Mouse (Mus musculus) G1E (cell line): ENCODE measurements at regions not wholly inside any gene's neighbourhood (a gene's known extent, or its start where the extent isn't known, plus 50 kb on each side); places are given as distances from the start of the nearest gene placed in this dataset.

Experiments used
- ATAC-seq: 2 replicates; pipeline ENCODE4 v1.8.0; 2016; ENCODE audit warnings: mild to moderate bottlenecking; ENCODE audit not compliant: insufficient number of reproducible peaks, poor library complexity, low FRiP score, severe bottlenecking; ENCODE audit errors: extremely low read depth
- DNase-seq: peaks from one replicate; pipeline ENCODE4 v3.0.0; 2012; ENCODE audit warnings: low spot score
- H3K27me3 ChIP-seq: 2 replicates; pipeline ENCODE4 v1.6.1; 2012; ENCODE audit warnings: mild to moderate bottlenecking, low read length, inconsistent platforms; ENCODE audit not compliant: insufficient read depth
- H3K36me3 ChIP-seq: replicated peaks from 2 replicates; pipeline ENCODE3; 2012; ENCODE audit warnings: mild to moderate bottlenecking, inconsistent platforms
- H3K4me1 ChIP-seq: 2 replicates; pipeline ENCODE4 v1.6.1; 2012; ENCODE audit warnings: low read depth, low read length, inconsistent platforms, mixed read lengths; ENCODE audit not compliant: insufficient read depth
- H3K4me3 ChIP-seq: 2 replicates; pipeline ENCODE4 v1.5.1; 2012; ENCODE audit warnings: low read depth, mild to moderate bottlenecking, inconsistent platforms, low read length, moderate library complexity, mixed read lengths
- H3K9me3 ChIP-seq: replicated peaks from 2 replicates; pipeline ENCODE4 v1.6.1; 2012; ENCODE audit warnings: inconsistent platforms
- CTCF ChIP-seq: IDR thresholded peaks from 2 replicates; pipeline ENCODE4 v1.5.1; 2012; ENCODE audit warnings: low read depth, low read length, inconsistent platforms, mixed read lengths
- GATA1 ChIP-seq: IDR thresholded peaks from 2 replicates; pipeline ENCODE4 v1.6.1; 2012; ENCODE audit warnings: borderline replicate concordance, low read length, inconsistent platforms, mixed read lengths
- GATA2 ChIP-seq: IDR thresholded peaks from 2 replicates; pipeline ENCODE4 v1.6.1; 2012; ENCODE audit warnings: low read depth, low read length, inconsistent platforms, borderline replicate concordance
- POLR2AphosphoS5 ChIP-seq: IDR thresholded peaks from 2 replicates; pipeline ENCODE4 v1.6.1; 2012; ENCODE audit warnings: low read depth, low read length, inconsistent platforms; ENCODE audit not compliant: insufficient replicate concordance
- TAL1 ChIP-seq: conservative IDR thresholded peaks from 2 replicates; pipeline ENCODE4 v1.6.1; 2012; ENCODE audit warnings: low read depth, low read length, inconsistent platforms, mixed read lengths

DNA sequence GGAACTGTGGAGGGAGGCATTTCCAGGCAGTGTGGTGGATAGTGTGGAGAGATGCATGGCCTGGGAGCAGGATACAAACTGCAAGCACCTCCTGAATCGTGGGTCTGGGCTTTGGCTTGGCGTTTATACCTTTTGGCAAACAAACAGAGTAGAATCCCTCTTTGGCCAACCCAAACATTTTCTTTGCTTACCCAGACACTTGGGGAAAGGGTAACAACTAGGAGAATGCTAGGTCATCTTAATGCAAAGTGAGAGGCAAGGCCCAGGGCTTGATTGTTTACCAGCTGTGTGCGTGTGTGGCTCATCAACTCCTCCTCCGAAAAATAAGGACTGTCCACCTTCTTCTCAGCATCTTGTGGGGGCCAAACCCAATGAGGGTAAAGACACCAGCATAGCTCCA, 61.1 kb upstream of the Abca1 start:
- DNase-seq: no peak
- peaks cover 16% of the 10 kb centered on the region for H3K4me1 ChIP-seq
- H3K4me3 ChIP-seq: no peak overlapping the region
- no peak for TF ChIP-seq GATA1
- no peak for TF ChIP-seq TAL1
- H3K36me3 ChIP-seq: no peaks in the 10 kb centered on the region
- no peaks in the 10 kb centered on the region for H3K9me3 ChIP-seq
- no peak for ATAC-seq
- peaks cover 24% of the 10 kb centered on the region for H3K27me3 ChIP-seq

DNA sequence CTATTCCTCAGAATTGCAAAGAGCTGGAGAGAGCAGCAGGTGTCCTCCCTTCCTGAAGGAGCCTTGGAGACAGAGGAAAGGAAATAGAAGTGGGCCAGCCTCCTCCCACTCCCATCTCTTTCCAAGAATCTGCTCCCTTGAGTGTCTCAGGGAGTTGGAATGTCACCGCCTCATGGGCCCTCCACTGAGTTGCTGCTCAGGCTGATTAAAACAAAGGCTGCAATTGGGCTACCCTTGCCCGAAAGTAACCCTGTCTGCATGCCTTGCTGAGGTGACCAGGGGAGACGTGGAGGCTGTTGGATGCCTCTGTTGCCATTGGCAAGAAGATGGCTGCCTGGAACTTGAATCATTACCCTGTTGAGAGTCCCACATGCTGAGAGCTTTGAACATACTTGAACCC, 59.7 kb upstream of the Abca1 start:
- H3K4me3 ChIP-seq: no peak overlapping the region
- peaks cover 16% of the 10 kb centered on the region for H3K4me1 ChIP-seq
- no peak for ATAC-seq
- H3K9me3 ChIP-seq: no peaks in the 10 kb centered on the region
- TF ChIP-seq GATA1: no peak
- no peak for TF ChIP-seq GATA2
- no peak for TF ChIP-seq TAL1
- no peak for TF ChIP-seq CTCF
- TF ChIP-seq POLR2AphosphoS5: no peak
- DNase-seq: no peak
- H3K36me3 ChIP-seq: no peaks in the 10 kb centered on the region
- peaks cover 24% of the 10 kb centered on the region for H3K27me3 ChIP-seq

DNA sequence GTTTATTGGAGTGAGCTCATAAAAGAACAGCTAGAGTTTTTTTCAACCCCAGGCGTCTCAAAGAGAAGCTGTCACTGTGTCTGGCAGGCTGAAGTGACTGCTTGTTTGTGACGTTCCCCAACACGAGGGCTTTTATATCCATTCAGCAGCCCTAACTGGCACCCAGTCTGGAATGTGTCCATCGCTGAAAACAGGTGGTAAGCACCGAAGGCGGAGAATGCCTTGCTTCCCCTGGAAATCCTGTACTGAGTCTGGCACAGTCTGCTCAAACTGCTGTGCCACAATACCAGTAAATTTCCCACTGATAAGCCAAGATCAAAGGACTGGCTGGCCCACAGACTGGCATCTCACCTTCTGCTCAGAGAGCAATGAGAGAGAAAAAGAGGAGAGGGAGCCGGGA, 59.1 kb upstream of the Abca1 start:
- no peak for TF ChIP-seq GATA2
- no peak for TF ChIP-seq CTCF
- no peak for TF ChIP-seq GATA1
- TF ChIP-seq POLR2AphosphoS5: no peak
- TF ChIP-seq TAL1: no peak
- H3K4me1 ChIP-seq: peaks cover 19% of the 10 kb centered on the region
- peaks cover 24% of the 10 kb centered on the region for H3K27me3 ChIP-seq
- ATAC-seq (no peak), DNase-seq (no peak)
- H3K4me3 ChIP-seq: no peak overlapping the region
- H3K36me3 ChIP-seq: no peaks in the 10 kb centered on the region
- no peaks in the 10 kb centered on the region for H3K9me3 ChIP-seq

DNA sequence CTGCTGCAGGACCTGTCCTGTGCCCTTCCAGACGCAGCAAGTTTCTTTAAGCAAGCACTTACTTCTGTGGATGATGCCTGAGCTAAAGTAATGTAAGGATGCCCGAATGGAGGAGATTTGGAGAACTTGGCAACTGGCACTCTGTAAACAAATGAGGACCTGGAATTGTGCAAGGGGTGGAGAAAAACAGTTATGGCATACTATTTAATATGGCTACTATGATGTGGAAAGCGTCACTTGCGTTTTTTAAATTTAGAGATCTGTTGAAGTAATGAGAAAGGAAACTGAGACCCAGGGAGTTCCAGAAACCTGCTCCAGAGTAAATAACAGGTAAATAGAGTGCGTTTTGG, 58.6 kb upstream of the Abca1 start:
- H3K4me3 ChIP-seq: peak overlapping the region; percentile 65; the same call in 1 of the 2 replicates
- H3K9me3 ChIP-seq: no peaks in the 10 kb centered on the region
- no peak for TF ChIP-seq TAL1
- DNase-seq (no peak), ATAC-seq (no peak)
- peaks cover 24% of the 10 kb centered on the region for H3K27me3 ChIP-seq
- no peaks in the 10 kb centered on the region for H3K36me3 ChIP-seq
- H3K4me1 ChIP-seq: peaks cover 19% of the 10 kb centered on the region

DNA sequence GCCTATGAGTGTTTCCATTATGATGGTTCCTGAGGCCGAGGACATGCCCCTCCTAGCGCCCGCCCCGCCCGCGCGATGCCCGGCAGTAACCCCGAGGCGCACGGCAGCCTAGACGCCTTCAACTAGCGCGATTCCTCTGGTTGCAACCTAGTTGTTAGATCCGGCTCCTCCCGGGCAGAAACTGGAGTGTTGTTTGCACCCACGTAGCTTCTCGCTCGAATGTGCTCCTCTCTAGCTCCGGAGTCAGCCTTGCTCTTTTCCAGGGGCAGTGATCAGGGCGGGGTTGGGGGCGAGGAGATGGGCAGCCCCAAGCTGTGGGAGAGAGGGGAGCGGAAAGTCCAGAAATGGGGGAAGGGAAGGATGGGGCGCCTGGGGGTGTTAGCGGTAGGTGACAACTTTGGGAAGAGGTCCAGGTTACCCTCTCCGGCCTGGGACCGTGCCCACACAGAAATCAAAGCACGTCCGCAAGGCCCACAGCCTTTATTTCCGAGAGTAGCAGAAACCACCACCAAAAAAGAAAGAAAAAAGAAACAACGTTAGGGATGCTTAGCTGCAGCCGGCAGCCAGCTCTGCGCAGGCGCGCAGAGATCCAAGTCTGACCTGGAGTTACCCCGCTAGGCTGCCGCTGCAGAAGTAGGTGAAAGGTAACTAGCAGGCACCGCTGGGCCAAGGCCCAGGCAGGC, 58.1 kb upstream of the Abca1 start:
- no peak; the same call in 1 of the 2 replicates for ATAC-seq
- DNase-seq: peak; percentile 26
- Histone ChIP-seq H3K9me3 (no peaks in the 10 kb centered on the region), H3K36me3 (no peaks in the 10 kb centered on the region), H3K4me3 (peak overlapping the region; percentile 65), H3K27me3 (peaks cover 24% of the 10 kb centered on the region), H3K4me1 (peaks cover 16% of the 10 kb centered on the region)
- no peak for TF ChIP-seq TAL1
- no peak for TF ChIP-seq CTCF
- no peak for TF ChIP-seq GATA1
- no peak for TF ChIP-seq GATA2
- TF ChIP-seq POLR2AphosphoS5: no peak

DNA sequence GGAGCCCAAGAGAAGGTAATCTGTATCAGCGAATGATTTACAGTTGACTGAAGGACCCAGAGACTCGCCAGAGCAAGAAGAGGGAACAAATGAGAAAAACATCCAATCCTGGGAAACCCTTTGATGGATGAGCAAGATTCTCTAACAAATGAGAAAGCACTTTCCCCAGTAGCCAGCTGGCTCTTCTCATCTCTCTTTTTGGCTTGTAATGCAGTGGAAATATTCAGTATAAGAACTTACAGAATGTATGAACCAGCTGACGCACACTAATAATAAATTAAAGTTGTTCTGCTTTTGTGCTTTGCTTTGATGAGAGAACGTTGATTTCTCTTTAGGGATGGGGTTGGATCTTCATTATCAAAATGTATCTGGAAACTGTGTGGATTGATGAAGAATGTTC, 52.8 kb upstream of the Abca1 start:
- peaks cover 4% of the 10 kb centered on the region; the same call in 1 of the 2 replicates for H3K27me3 ChIP-seq
- no peak for TF ChIP-seq GATA1
- no peak for TF ChIP-seq TAL1
- TF ChIP-seq CTCF: no peak
- TF ChIP-seq POLR2AphosphoS5: no peak
- TF ChIP-seq GATA2: no peak
- ATAC-seq (no peak), DNase-seq (no peak)
- H3K4me1 ChIP-seq: peaks cover 29% of the 10 kb centered on the region
- H3K9me3 ChIP-seq: no peaks in the 10 kb centered on the region
- no peak overlapping the region for H3K4me3 ChIP-seq
- no peaks in the 10 kb centered on the region for H3K36me3 ChIP-seq

DNA sequence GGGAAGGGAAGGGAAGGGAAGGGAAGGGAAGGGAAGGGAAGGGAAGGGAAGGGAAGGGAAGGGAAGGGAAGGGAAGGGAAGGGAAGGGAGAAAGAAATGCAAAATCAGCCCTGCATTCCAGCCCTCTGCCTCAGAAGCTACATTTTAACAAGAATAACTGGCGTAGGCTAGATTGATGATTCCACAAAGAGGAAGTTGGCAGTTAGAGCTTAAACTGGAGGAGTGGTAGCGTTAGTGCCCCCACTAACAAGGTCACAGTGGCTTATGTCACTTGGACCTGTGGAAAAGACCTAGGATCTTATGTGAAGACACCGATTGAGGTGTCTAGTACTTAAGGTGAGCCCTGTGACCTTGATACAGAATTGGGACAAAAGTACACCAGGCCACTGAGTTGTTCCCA, 51.0 kb upstream of the Abca1 start:
- Histone ChIP-seq H3K36me3 (no peaks in the 10 kb centered on the region), H3K27me3 (peaks cover 2% of the 10 kb centered on the region; the same call in 1 of the 2 replicates), H3K9me3 (no peaks in the 10 kb centered on the region), H3K4me3 (no peak overlapping the region), H3K4me1 (peaks cover 36% of the 10 kb centered on the region)
- no peak for ATAC-seq
- TF ChIP-seq CTCF (no peak), GATA2 (no peak), TAL1 (no peak), POLR2AphosphoS5 (no peak), GATA1 (no peak)
- DNase-seq: peak; percentile 27
